Mouse (Mus musculus): ENCODE measurements around the gene Aldh16a1.

Aldh16a1 gene

GRCm38 (mm10) chr7:45154096-45154992, at the start of gene Aldh16a1, which contains the start of gene Pih1d1:
Gene Aldh16a1 (minus strand): TSS chr7:45154584.
Gene Pih1d1 (plus strand): TSS chr7:45154303.
- DNase-seq: peak; percentile 97

DNA sequence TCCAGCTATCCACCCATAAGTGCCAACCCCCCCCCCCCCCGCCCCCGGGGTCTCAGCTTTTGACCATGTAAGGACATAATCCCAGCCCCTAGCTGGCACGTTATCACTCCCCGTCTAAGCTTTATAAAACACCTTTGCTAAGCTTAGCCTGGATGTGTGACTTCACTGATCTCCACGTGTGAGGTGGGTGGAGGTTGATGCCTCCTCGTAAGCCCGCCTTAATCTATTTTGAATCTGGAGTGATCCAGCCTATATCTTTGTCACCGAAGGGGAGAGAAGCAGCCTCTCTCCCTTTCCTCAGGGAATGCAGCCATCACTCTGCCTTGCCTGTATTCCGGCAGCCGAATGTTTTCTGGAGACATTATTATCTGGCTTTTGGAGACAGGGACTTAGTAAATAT, 48.3 kb upstream of the Aldh16a1 start:
- no peak for DNase-seq

- DNase-seq: peak; percentile 55
Observed at GRCm38 (mm10) chr7:45198961-45199360, 44.6 kb upstream of the Aldh16a1 start.

- DNase-seq: peak; percentile 92
Observed at GRCm38 (mm10) chr7:45198435-45198834, 44.1 kb upstream of the Aldh16a1 start.

DNA sequence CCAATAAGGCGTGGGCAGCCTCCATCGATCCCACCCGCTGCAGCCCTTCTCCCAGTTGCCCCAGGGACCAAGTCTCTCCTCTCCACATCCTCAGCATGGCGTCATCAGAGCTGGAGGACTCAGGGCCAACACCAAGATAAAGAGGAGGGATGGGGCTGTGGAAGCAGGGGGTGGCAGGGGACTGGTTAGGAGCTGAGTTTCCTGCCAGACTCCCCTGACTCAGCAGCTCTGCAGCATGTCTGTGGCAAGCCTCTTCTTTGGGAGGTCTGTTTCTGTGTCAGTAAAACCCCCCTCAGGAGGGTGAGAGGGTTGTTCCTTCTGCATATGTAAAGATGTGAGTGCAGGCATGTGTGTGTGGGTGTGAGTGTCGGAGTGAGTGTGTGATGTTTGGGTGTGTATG, 42.6 kb upstream of the Aldh16a1 start:
- peak; percentile 51 for DNase-seq

- DNase-seq: peak; percentile 54
Observed at GRCm38 (mm10) chr7:45196176-45196535, 41.8 kb upstream of the Aldh16a1 start.

- peak; percentile 78 for DNase-seq
Observed at GRCm38 (mm10) chr7:45195341-45196175, 41.2 kb upstream of the Aldh16a1 start.

DNA sequence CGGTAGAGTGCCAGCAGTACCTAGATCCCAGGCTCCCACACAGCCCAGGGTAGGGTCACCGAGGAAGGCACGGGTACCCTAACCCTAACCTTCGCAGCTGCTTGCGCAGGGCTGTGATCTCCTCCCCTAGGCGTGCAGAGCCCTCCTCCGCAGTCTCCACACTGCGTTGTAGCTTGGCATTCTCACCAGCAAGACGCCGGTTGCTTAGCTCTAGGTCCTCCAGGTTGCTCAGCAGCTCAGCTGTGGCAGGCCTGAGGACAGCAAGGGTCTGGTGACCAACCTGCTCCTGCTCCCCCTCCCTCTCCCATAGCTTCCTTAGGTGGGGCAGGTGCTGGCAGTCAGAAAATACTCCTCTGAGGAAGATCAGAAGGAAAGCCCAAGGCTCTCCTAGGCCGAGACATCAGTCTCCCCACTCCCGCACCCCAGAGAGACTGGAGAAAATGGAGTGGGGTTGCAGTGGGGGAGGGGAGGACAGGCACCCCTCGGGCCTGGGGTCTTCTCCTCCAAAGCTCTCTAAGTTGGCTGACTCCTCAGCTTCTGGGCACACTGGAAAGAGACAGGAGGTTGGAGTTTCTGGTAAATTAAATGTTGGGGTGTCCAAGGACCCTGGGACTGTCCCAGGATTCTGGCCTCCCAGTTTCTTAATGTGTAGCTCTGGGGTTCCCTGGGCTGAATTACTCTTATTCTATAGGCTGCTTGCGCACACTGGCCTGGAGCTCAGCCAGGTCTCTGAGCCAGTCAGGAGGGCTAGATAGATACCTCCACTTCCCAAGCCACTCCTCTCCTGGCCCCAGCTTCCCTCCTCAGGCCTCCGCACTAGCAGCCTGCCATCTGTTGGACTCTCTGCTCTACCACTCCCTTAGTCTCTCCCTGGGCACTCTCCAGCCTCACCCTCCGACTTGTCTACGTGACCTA, 39.7 kb upstream of the Aldh16a1 start:
- DNase-seq: peak; percentile 81

GRCm38 (mm10) chr7:45193406-45193805, 39.0 kb upstream of the Aldh16a1 start:
- peak; percentile 82 for DNase-seq

DNA sequence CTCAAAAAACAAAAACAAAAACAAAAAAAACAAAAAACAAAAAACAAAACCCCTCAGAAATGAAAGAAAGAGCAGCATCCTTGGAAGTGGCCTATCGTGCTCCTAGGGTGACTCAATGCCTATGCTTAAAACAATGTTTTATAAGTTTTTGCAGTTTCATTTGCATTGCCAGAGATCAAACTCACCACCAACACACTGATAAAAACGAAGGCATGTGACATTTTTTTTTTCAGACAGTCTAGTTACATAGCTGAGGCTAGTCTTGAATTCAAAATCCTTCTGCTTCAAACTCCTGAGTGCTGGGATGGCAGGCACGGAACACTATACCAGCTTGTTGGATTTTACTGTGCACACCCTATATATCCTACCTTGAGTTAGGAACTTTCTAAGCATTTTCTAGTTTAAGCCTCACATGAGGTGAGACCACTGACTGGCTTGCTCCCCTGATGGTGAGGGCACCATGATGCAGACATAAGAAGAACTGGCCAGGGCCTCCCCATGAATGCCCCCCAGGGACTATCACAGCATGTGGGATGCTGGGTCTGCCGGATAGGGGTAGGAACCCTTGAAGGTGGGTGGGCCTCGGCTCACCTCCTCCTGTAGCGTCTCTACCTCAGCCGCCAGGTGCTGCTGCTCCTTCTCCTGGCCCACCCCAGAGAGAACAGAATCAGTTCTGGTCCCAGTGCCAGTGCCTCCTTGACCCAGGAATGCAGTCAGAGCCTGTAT, 38.4 kb upstream of the Aldh16a1 start:
- peak; percentile 70 for DNase-seq

DNA sequence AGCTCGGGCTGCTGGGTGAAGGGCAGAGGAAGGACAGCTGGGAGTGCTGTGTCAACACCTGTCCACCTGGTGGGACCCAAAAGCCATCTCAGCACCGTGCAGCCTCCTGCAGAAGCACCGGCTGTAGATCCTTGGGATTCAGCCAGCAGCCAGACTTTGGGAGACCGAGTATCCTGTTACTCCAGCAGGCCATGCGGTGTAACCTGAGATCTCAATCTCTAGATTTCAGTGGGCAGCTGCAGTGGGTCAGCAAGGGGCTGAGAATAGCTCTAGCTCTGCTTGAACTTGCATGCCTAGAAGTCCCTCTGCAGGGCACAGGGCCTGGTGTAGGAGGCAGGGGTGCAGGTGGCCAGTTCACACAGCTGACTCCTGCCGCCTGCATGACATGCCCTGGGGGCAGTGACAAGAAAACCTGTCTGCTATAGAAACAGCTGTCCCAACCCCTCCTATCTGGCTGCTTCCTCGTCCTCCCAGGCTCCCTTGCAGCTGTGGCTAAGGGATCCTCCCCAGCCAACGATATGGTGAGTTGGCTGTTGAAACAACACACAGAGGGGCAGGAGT, 37.5 kb upstream of the Aldh16a1 start:
- DNase-seq: peak; percentile 92

DNA sequence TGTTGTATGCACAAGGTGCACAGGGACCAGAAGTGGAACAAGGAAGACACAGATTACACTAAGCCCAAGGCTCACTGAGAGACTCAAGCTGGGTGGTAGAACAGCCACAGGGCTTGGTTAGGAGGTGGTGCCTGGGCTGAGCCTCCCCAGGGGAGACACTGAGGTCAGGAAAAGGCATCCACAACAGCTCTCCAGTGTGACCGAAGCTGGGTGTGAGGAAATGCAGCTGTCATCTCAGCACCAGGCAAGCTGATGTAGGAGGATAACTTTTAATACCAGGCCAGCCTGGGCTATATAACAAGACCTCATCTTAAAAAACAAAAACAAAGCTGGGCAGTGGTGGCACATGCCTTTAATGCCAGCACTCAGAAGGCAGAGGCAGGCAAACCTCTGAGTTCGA, 36.8 kb upstream of the Aldh16a1 start:
- no peak for DNase-seq

DNA sequence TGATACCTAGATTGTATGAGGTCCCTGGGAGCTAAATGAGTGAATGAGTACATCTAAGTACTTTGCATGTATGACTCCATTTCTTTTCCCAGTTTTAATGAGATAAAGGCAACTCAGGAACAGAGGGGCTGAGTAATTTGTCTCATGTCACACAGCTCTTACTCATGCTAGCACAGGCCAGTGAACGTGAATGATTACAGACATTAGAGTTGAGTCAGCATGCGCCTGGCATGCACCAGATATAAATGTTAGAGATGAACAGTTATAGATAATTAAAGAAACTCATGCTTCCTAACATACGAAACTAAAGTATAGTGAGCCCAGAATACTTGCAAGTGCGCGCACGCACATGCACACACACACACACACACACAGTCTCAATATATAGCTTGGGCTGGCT, 35.8 kb upstream of the Aldh16a1 start:
- no peak for DNase-seq

DNA sequence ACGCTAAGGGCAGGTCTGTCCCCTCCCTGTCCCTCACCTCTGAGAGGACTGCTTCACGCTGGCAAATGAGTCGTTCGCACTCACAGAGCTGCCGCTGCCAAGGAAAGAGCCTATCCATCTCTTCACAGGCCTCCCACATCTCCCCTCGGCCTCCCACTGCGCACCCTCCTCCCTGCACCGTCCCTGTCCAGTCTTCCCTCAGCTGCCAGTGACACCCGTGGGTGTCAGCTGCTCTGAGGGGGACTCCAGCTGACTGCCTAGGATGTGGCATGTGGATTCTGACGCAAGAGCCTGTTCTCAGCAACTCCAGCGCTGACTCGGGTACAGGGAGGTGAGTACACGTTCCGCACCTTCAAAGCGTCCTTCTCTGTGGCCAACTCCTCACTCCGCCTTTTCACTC, 35.2 kb upstream of the Aldh16a1 start:
- DNase-seq: peak; percentile 61

DNA sequence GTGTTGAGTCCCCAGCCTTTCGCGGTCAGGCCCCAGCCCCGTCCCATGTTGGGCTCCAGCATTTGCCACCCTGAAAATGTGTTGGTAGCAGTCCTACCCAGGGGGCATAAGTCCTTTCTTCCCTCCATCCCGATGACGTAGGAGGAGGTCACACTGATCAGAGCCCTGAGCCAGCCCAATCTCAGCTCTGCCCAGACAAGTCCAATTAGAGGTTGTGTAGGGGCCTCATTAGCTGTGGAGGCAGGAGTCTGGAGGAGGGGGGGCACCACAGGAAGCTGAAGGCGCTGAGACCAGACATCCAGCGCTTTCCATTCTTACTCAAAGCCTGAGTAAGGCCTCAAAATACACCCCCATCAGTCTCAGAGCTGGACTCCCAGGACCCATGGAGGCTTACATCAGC, 31.5 kb upstream of the Aldh16a1 start:
- no peak for DNase-seq

GRCm38 (mm10) chr7:45183672-45184071, 29.3 kb upstream of the Aldh16a1 start:
- peak; percentile 51 for DNase-seq

GRCm38 (mm10) chr7:45182606-45183005, 28.2 kb upstream of the Aldh16a1 start:
- DNase-seq: peak; percentile 55

DNA sequence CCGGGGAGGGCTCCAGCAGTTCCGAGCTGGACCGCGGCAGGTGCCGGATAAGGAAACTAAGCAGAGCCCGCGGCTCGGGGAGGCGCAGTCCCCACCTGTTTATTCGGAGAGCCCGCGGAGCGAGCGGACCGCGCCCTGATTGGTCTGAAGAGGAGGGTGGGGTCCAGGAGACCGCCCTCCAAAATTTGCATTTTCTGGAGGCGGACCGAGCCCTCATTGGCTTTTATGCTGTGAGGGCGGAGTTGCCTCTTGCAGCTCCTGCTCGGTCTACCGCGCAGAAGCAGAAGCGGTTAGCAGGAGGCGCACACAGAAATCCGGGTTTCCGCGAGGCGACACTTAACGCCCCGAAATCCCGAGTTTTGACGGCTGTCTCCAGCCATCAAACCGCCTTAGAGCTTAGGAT, 27.8 kb upstream of the Aldh16a1 start:
- DNase-seq: peak; percentile 91

GRCm38 (mm10) chr7:45181540-45181939, 27.2 kb upstream of the Aldh16a1 start:
- DNase-seq: peak; percentile 62

DNA sequence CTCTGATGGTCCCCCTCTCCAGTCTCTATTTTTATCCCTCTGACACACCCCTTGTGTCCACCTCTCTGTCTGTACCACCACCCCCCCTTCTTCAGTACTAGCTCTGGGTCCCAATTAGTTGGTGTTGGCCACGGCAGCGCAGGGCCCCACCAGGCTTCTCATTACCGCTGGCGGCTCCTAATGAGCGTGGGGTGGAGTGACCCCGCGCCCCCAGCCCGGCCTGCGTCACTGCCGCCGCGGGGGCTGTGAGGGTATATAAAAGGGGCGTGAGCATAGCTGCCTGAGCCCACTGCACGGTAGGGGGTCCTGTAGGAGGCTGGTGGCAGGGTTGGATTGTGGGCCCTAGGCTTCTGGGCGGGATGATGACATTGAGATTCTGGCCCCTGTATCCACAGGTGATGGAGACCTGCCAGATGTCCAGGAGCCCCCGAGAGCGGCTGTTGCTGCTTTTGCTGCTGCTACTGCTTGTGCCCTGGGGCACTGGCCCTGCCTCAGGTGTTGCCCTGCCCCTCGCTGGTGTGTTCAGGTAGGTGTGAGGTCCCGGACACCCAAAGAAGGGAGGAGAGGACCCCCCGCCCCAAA, 26.6 kb upstream of the Aldh16a1 start, which contains the start of gene Pth2:
TSS of gene Pth2 (plus strand) at position 100 of the 582 bp plus-strand sequence.
- peak; percentile 71 for DNase-seq

DNA sequence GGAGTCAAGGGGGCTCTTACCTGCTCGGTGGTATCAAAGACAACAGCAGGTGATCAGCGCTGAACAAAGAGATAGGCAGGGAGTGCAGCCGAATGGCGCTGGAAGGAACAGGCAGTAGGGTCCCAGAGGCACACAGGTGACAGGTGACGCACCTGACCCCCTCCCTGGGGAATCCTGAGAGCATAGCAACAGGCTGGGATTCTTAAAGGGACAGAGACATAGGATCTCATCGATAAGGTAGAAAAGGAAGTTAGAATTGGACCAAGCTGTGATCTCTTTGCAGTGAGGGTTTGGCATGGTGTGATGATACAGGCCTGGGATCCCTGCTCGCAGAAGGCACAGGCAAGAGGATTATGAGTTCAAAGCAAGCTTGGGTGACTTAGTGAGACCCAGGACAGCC, 25.1 kb upstream of the Aldh16a1 start, which contains the start of gene Gfy:
TSS of gene Gfy (minus strand) at position 101 of the 400 bp plus-strand sequence.
- DNase-seq: no peak

Measured in cerebellum, adult 11-12 months (tissue).